Mouse (Mus musculus) adrenal gland, adult 8-10 months (tissue): Measurements from ENCODE around the gene Abca2. TPM values are rescaled to one million over a fixed set of nuclear protein-coding genes. Genes with fewer than 3 reads are reported as not detected.
A peak's percentile ranks its signal among the peaks of the same experiment; 100 is the strongest.
"Not testable (repeated sequence)": the region's sequence is repeated elsewhere in the genome, so short reads cannot be mapped to it uniquely, and the experiment has no call there.

Experiments
- DNase-seq: peaks from one replicate; pipeline ENCODE4 v3.0.0; 2022
- total RNA-seq, 4 experiments: library from RNA; stranded (reverse); gene quantifications; 2 replicates each; pipeline ENCODE4 v1.2.4; 2022

Abca2 gene
- total RNA-seq = 10 to 100 TPM; 48.9 to 73.0 (median 57.5) TPM

- DNase-seq = peak; percentile 91
These were observed at the start of gene Abca2 for GRCm38 (mm10) chr2:25428442-25429236. Gene Abca2, plus strand, starts transcription at chr2:25428703.

DNA sequence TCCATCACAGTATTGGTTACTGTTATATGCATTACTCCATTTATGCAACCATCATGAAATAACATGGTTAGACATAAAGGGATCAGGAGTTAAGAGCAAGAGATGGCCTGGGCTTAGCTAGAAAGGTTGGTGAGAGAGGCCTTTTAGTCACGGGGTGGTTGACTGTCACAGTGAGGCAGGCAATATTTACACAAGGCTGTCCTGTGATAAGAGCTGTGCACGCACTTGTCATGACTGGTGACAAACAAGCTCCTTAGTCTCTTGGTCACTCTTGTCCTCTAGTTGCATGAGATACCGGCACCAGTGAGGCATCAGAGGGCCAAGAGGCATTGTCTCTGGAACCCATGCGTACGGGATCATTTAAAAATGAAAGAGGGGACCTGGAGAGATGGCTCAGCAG is 44.0 kb upstream of the Abca2 start:
- DNase-seq = no peak

- no peak for DNase-seq
These were observed 37.2 kb upstream of the Abca2 start for GRCm38 (mm10) chr2:25391266-25391665.

DNA sequence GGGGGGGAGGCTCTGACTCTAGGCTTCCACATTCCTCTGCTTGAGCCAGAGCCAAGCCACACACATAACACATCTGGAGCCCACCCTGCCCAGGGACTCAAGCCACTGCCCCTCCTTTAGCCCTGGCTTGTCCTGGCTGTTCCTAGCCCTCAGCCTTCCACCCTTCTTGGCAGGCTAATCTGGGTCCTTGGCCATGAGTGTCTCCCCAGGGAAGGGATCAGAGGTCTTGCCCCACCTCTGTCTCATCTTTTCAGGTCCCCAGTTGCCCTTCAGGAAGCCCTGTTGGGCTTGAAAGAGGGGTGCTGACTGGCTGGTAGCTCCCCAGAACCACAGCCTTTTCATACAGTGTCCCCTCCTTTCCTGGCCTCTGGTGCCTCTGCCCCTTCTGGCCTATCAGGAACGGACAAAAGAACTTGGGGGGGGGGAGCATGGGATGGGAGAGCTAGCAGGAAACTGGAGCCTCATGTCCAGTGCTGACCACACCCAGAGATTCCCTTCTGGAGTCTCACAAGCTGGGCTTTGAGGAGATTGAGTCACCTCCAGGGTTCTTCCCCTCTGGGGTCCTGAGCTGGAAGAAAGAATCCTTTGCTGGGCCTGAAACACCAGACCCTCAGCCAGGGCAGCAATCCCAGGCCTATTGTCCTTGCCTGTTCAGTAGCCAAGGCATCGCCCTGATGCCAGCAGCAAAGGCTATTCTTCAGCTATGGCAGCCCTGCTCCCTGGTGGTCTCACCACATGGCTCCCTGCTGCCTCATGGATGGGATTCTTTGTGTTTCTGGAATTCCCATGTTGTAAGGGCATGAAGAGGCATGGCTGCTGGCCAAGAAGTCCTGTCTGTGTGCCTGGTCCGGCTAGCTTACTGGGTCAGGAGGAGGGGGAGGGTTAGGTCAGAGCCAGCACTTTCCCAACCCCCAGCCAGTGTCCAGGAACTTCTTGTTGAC is 34.0 kb upstream of the Abca2 start:
- no peak for DNase-seq

DNA sequence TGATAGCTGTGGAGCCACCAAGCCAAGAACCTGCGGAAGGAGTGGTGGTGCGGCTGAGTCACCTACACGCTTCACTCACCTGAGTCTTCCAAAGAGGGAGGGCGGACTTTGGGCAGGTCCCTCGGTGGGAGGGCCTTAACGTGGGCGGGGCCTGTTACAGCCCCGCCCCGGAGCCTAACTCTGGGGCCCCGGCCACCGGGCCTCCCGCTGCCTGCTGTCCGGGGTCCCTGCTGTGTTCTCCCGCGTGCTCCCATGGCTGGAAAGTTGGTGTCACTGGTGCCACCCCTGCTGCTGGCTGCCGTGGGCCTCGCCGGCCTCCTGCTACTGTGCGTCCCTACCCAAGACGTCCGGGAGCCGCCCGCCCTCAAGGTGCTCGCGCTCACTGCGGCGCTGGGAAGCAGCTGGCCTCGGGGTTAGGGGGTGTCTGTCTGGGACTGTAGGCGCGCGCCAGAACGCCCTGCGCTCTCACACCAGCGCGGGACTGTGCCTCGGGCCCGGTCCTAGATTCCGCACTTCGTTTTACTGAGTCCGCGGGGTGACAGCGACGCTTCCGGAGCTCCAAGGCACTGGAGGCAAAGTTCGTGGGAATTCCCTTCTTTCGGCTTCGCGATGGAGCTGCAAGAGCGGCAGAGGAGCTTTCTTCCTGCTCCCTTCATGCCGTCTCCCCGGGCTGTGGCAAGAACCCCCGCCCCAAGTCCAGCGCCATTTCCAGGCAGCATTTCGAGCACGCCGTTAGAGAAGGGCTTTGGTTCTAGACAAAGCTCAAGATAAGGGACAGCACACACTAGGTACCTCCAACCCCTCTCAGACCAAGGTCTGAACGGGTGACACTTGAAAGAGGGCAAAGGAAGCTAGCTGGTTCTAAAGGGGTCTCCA is 32.5 kb upstream of the Abca2 start, which contains the start of gene Entpd2:
Entpd2 (plus strand) TSS at position 154 of the 876 bp plus-strand sequence.
- DNase-seq = no peak

DNA sequence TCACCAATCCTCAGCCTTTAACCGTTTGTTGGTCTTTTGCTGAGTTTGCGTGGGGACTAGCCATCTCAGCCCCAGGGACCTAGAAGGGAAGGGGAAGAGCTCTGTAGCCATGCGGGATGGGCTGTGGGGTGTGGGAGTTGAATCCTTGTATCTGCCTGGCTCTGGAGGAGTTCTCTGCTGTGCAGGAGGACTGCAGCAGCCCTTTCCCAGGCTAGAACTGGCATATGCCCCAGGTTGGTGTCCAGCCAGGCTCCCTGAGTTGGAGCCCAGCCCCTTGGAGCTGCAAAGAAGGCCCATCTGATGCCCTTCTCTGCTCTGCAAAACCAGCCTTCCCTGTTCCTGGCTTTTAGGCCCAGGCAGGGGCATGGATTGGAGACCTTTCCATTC is 31.9 kb upstream of the Abca2 start:
- DNase-seq = no peak

DNA sequence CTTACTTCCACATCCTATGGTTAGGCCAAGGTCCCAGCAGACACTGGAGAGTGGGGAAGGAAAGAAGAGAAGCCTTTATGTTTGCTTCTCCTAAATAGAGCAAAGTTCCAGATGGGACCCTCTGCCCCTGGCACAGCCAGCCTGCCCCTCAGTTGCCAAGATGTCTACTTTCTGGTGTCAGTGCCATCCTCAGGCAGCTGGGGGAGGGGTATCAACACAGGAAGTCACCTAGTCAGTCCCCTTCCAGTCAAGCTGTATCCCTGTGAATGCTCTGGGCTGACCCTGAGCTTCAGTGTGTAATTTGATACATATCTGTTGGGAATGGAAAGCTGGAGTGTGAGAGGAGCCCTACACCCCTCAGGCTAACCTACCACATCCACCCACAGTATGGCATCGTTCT is 31.5 kb upstream of the Abca2 start:
- DNase-seq = no peak

- no peak for DNase-seq
These were observed 30.4 kb upstream of the Abca2 start for GRCm38 (mm10) chr2:25398065-25398464.

DNA sequence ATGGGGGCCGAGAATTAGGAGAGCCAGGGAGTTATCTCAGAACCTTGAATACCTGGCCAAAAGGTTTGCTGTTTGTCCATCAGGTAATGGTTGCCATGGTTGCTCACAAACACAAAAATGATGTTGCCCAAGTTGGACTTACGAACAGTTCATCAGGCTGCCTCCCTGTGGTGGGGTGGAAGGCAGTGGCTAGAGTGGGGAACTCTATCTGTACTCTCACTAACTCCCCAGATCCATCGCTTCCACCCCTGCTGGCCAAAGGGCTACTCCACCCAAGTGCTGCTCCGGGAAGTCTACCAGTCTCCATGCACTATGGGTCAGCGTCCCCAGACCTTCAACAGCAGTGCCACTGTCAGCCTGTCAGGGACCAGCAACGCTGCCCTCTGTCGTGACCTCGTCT is 29.5 kb upstream of the Abca2 start, which contains the start of gene Npdc1:
Npdc1 (plus strand) TSS at position 301 of the 400 bp plus-strand sequence.
- no peak for DNase-seq

DNA sequence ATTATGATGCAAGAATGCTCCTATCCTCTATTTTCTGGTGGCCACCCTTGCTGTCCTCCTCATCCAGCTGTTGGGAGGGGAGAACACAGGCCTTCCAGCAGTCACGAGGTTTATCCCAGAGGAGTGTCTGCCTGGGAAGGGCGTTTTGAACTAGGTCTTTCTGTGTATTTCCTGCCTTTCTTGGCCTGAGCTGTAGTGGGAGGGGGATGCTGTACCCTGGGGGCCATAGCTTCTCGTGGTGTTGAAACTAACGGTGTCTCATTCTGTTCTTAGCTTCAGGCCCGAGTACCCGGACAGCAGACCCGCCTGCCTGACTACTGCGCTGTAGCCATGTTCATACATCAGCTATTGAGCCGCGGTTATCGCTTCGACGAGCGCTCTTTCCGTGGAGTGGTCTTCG is 28.2 kb upstream of the Abca2 start:
- DNase-seq = no peak

DNA sequence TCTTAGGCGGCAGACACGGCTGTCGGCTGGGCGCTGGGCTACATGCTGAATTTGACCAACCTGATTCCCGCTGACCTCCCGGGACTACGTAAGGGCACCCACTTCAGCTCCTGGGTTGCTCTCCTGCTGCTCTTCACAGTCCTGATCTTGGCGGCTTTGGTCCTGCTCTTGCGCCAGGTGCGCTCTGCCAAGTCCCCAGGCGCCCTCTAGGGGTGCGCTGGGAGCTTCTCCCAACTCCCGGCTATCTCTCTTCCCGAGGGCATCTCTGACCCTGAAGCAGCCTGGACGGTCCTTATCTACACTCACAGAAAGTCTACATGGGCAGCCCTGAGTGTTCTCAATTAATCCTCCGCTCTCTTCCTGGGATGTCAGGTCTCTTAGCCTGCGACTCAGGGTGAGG is 27.7 kb upstream of the Abca2 start:
- peak; percentile 35 for DNase-seq

DNA sequence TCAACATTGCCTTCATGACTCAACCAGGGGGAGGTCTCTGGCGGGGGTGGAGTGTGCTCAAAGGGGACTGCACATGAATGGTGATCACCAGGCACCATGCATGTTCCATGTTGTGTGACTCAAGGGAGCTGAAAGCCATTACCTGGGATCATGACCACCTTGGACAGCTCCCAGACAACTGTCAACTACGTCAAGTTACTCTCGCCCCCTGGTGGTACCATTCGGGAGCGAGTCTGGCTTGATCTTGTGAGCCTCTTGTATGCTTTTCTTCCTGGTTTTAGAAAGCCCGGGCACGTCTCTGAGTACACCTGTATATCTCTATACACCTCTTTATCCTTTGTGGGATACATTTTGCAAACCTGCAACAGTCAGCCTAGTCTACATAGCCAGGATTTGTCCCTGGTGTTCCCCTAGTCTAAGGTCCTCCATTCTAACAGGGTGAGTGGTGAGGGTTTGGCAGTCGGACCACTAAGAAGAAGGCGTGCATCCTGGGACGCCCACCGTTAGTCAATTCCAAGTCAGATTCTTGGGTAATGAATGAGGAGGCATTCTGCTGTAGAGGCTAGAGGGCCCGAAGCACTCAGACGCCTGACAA is 26.0 kb upstream of the Abca2 start:
- peak; percentile 40 for DNase-seq

DNA sequence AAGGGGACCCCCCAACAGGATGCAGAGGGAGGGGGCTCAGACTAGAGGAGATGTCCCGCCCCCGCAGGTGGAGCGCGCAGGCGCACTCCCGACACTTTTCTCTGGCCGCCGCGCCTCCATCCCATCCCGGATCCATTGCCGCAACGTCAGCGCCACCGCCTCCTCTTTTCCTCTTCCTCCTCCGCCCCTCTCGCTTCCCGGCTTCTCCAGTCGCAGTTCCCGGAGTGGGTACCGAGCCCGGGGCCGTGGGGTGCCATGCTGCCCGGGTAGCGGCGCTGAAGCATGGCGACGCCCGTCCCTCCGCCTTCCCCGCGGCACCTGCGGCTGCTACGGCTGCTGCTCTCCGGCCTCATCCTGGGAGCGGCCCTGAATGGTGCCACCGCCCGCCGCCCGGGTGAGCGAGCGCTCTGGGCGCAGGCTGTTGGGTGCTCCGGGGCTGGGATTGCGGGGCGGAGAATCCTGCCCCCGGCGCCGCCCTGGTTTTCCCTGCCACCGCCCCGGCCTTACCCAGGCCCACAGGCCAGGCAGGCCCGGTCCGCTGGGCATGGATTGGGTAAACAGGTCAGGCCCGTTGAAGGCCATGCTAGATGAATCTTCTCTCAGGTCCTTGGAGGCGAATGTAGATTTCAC is 25.4 kb upstream of the Abca2 start:
- peak; percentile 77 for DNase-seq

- DNase-seq = no peak
These were observed 24.5 kb upstream of the Abca2 start for GRCm38 (mm10) chr2:25403994-25404393.

DNA sequence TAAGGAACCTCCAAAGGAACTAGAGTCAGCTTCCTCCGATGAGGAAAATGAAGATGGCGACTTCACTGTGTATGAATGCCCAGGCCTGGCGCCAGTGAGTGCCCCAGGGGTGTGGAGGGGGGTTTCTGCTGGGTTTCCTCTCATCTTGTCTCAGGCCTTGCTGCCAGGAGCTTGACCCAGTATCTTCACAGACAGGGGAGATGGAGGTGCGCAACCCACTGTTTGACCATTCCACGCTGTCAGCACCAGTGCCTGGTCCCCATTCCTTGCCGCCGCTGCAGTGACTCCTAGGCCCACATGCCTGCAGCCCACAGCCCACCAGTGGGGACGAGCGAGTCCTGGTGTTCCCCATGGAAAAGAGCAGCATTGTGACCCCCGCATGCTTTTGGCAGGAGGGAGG is 19.6 kb upstream of the Abca2 start:
- DNase-seq = no peak

- not testable (repeated sequence) for DNase-seq
These were observed 15.1 kb upstream of the Abca2 start for GRCm38 (mm10) chr2:25413436-25413835.

GRCm38 (mm10) chr2:25417426-25417825 is 11.1 kb upstream of the Abca2 start:
- DNase-seq = no peak

DNA sequence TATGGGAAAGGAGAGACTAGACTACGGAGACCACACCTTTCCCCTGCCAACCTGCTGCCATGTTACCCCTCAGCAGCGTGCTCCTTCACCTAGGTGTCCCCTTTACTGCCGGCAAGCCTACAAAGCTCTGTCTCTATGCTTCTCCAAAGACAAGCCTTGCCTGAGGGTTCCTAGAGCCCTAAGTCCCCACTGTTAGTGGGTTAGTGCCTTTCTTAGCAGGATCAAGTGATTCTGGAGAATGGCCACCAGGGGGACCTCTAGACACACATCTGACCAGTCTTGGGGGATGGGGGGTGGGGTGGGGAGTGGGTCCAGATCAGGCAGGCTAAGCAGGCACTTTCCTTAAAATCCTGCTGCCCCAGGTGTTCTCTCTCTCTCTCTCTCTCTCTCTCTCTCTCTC is 6.6 kb upstream of the Abca2 start:
- no peak for DNase-seq

- DNase-seq = no peak
These were observed 5.7 kb upstream of the Abca2 start, which contains the start of gene Fut7 for GRCm38 (mm10) chr2:25422587-25423410. Gene Fut7, plus strand, starts transcription at chr2:25423267.

DNA sequence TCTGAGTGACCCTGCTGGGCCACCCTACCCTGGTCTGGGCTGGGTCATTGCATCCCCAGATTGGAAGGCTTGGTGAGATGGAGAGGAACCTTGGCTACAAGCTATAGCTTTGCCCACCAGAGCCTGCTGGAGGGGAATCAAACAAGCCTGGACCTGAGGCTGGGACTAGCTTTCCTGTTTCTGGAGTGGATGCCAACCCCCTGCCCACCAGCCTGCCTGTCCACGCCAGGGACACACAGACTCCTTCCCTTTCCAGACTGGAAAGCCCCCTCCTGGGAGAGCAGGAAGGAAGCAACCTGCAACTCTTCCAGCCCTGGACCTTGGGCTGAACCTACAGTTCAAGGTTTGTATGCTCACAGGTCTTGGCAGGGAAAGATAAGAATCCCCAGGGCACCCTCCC is 4.9 kb upstream of the Abca2 start:
- DNase-seq = no peak
